Mouse (Mus musculus) olfactory bulb, adult 2 months (tissue): ENCODE measurements around the gene Atg14.

Source experiments
- CTCF ChIP-seq: fragments of 200-500 bp; IDR thresholded peaks from 2 replicates; pipeline ENCODE4 v1.5.1; 2012; ENCODE audit warnings: low read depth, mild to moderate bottlenecking, low read length, moderate library complexity; ENCODE audit not compliant: insufficient read depth
- POLR2A ChIP-seq: fragments of 200-500 bp; IDR thresholded peaks from 2 replicates; pipeline ENCODE4 v1.6.1; 2012; ENCODE audit warnings: mild to moderate bottlenecking, low read depth, low read length, moderate library complexity; ENCODE audit not compliant: insufficient read depth

GRCm38 (mm10) chr14:47522301-47522700, 48.1 kb downstream of the Atg14 start:
- TF ChIP-seq POLR2A (no peak), CTCF (no peak)
